Mouse (Mus musculus): ENCODE data around the gene Olfr680-ps1. TPM values are rescaled to one million over a fixed set of nuclear protein-coding genes. Genes with fewer than 3 reads are reported as not detected.
"Not testable (repeated sequence)": the region's sequence is repeated elsewhere in the genome, so short reads cannot be mapped to it uniquely, and the experiment has no call there.

Olfr680-ps1 gene
- polyA plus RNA-seq (2012; rRNA removed) (not detected in 2 replicates), polyA plus RNA-seq (2014; fragmentation: Nextera tagmentation; extraction: Ambion mirVana) (not detected in 2 replicates)

DNA sequence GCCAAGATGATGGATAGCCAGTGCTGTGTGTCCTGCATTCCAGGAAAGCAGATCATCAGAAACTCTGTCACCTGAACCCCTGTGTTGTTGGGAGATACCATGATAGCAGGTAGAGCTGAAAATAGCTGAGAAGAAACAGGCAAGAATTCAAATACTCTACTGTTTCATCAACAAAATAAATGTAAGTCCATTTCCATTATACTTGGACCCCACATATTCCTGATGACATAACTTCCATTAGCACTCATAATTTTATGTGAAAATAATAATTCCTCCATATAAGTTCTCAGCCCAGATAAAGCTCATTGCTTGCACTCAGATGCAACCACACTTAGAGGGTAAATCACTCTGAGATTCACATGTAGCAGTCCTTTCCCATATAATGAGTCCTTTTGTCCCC, at the start of gene Olfr680-ps1:
Gene Olfr680-ps1, minus strand, starts transcription at position 101 of the 400 bp plus-strand sequence.
- ATAC-seq (ENCODE audit: low FRiP score, low read depth); H3K9ac ChIP-seq (ENCODE audit: low read depth, low read length, severe bottlenecking); H3K27ac ChIP-seq (replicated peaks; ENCODE audit: low read depth, low read length); H3K9me3 ChIP-seq (ENCODE audit: control insufficient read depth, low read length); H3K4me2 ChIP-seq (replicated peaks; ENCODE audit: low read depth, low read length, severe bottlenecking); H3K4me1 ChIP-seq (ENCODE audit: control insufficient read depth, insufficient read depth, low read length); H3K4me3 ChIP-seq (replicated peaks; ENCODE audit: low read length); DNase-seq (ENCODE audit: low spot score); H3K27me3 ChIP-seq (ENCODE audit: control insufficient read depth, insufficient read depth, low read length); H3K36me3 ChIP-seq (ENCODE audit: control insufficient read depth, insufficient read depth, low read length): not testable (repeated sequence)

DNA sequence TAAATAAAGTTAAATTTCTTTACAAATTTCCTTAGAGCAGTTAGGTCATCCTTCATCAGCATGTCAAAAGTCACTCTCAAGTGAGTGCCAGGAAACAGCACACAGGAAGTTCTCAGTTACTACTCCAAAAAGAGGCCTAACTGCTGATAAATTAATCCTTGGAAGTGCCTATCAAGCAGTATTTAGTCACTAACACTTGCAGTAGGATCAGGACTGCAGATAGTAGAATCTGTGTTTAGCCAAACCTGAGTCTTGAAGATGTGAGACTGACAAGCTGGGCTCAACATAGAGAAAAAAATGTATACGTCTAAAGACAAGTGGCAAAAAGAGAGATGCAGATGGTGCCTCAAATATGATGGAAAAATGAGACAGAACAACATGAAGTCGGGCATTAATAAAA, 48.7 kb upstream of the Olfr680-ps1 start:
- H3K4me2 ChIP-seq (replicated peaks; ENCODE audit: low read depth, low read length, severe bottlenecking), result no peak overlapping the region
- no peak overlapping the region for H3K9ac ChIP-seq (ENCODE audit: low read depth, low read length, severe bottlenecking)
- no peaks in the 10 kb centered on the region for H3K4me1 ChIP-seq (ENCODE audit: control insufficient read depth, insufficient read depth, low read length)
- H3K27ac ChIP-seq (replicated peaks; ENCODE audit: low read depth, low read length), result no peak overlapping the region
- no peaks in the 10 kb centered on the region for H3K36me3 ChIP-seq (ENCODE audit: control insufficient read depth, insufficient read depth, low read length)
- H3K9me3 ChIP-seq (ENCODE audit: control insufficient read depth, low read length), result no peaks in the 10 kb centered on the region
- H3K27me3 ChIP-seq (ENCODE audit: control insufficient read depth, insufficient read depth, low read length), result no peaks in the 10 kb centered on the region
- no peak overlapping the region for H3K4me3 ChIP-seq (replicated peaks; ENCODE audit: low read length)
- TF ChIP-seq POLR2A (IDR thresholded peaks at IDR 0.05; ENCODE audit: borderline replicate concordance, extremely low read depth, insufficient read depth, insufficient read length), result no peak
- ATAC-seq (ENCODE audit: low FRiP score, low read depth), result no peak
- DNase-seq (ENCODE audit: low spot score), result no peak
- 71% methylated on average over 2 of the region's 2 CpGs for WGBS

DNA sequence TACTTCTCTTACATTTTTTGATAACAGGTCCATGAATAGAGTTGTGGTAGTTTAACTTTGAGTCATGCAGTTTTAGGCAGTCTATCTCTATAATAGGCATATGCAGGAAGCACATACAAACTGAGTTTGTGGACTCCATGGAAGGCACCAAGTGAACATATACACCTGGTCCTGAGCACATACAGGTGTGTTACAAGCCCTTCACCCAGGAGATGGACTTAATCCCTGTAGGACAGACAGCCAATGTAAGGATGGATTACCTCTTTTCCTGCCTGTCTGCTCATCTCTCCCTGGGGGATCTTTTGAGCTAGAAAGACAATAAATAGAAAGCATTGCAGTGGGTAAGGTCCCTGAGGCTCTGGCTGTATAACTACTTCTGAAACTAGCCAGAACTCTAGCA, 23.9 kb upstream of the Olfr680-ps1 start, which contains the start of gene Olfr681:
Gene Olfr681, plus strand, starts transcription at position 301 of the 400 bp plus-strand sequence.
- Histone ChIP-seq H3K36me3 (ENCODE audit: control insufficient read depth, insufficient read depth, low read length) (no peaks in the 10 kb centered on the region), H3K4me3 (replicated peaks; ENCODE audit: low read length) (no peak within 1 kb of the TSS), H3K4me1 (ENCODE audit: control insufficient read depth, insufficient read depth, low read length) (no peaks in the 10 kb centered on the region), H3K9me3 (ENCODE audit: control insufficient read depth, low read length) (no peaks in the 10 kb centered on the region), H3K27ac (replicated peaks; ENCODE audit: low read depth, low read length) (no peak within 1 kb of the TSS), H3K9ac (ENCODE audit: low read depth, low read length, severe bottlenecking) (no peak within 1 kb of the TSS), H3K27me3 (ENCODE audit: control insufficient read depth, insufficient read depth, low read length) (no peaks in the 10 kb centered on the region), H3K4me2 (replicated peaks; ENCODE audit: low read depth, low read length, severe bottlenecking) (no peak within 1 kb of the TSS)
- ATAC-seq (ENCODE audit: low FRiP score, low read depth) (no peak), DNase-seq (ENCODE audit: low spot score) (no peak)
- no peak for TF ChIP-seq POLR2A (IDR thresholded peaks at IDR 0.05; ENCODE audit: borderline replicate concordance, extremely low read depth, insufficient read depth, insufficient read length)

DNA sequence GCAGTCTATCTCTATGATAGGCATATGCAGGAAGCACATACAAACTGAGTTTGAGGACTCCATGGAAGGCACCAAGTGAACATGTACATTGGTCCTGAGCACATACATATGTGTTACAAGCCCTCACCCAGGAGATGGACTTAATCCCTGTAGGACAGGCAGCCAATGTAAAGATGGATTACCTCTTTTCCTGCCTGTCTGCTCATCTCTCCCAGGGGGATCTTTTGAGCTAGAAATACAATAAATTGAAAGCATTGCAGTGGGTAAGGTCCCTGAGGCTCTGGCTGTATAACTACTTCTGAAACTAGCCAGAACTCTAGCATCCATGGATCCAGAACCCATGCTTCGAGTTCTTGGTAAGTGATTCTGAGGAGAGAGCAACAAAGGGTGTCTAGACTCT, 11.7 kb downstream of the Olfr680-ps1 start, which contains the start of gene Olfr679:
Gene Olfr679, plus strand, starts transcription at position 301 of the 400 bp plus-strand sequence.
- 53% methylated on average over 1 of the region's 1 CpGs for WGBS
- ATAC-seq (ENCODE audit: low FRiP score, low read depth), result no peak
- DNase-seq (ENCODE audit: low spot score), result no peak

DNA sequence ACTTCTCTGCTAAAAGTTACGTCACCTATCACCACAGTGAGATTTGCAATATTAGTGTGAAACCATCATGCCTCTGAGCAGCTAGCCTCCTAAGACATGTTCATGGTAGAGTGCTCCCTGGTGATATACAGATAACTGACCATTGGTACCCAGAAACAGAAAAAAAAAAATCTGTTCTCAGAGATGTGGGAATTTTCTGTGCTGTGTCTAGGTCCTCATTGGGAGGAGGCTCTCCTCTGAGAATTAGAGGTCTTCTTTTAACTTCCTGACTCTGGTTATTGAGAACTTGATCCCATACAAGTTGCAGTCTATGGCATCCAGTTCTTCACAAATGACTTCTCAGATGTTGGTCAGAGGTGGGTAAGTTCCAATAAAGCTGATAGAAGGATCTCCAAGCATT, 28.4 kb downstream of the Olfr680-ps1 start, which contains the start of gene Olfr678:
Gene Olfr678, plus strand, starts transcription at position 301 of the 400 bp plus-strand sequence.
- DNase-seq (ENCODE audit: low spot score) (no peak), ATAC-seq (ENCODE audit: low FRiP score, low read depth) (no peak)
- WGBS, result 86% methylated on average over 1 of the region's 1 CpGs
- Histone ChIP-seq H3K4me1 (ENCODE audit: control insufficient read depth, insufficient read depth, low read length) (no peaks in the 10 kb centered on the region), H3K36me3 (ENCODE audit: control insufficient read depth, insufficient read depth, low read length) (no peaks in the 10 kb centered on the region), H3K27ac (replicated peaks; ENCODE audit: low read depth, low read length) (no peak within 1 kb of the TSS), H3K27me3 (ENCODE audit: control insufficient read depth, insufficient read depth, low read length) (no peaks in the 10 kb centered on the region), H3K4me3 (replicated peaks; ENCODE audit: low read length) (no peak within 1 kb of the TSS), H3K9me3 (ENCODE audit: control insufficient read depth, low read length) (no peaks in the 10 kb centered on the region), H3K4me2 (replicated peaks; ENCODE audit: low read depth, low read length, severe bottlenecking) (no peak within 1 kb of the TSS), H3K9ac (ENCODE audit: low read depth, low read length, severe bottlenecking) (no peak within 1 kb of the TSS)
- TF ChIP-seq POLR2A (IDR thresholded peaks at IDR 0.05; ENCODE audit: borderline replicate concordance, extremely low read depth, insufficient read depth, insufficient read length), result no peak

More for the DNA sequence above, 11.7 kb downstream of the Olfr680-ps1 start, which contains the start of gene Olfr679:
- Histone ChIP-seq H3K9me3 (ENCODE audit: control insufficient read depth, low read length) (no peaks in the 10 kb centered on the region), H3K27ac (replicated peaks; ENCODE audit: low read depth, low read length) (no peak within 1 kb of the TSS), H3K4me3 (replicated peaks; ENCODE audit: low read length) (no peak within 1 kb of the TSS), H3K36me3 (ENCODE audit: control insufficient read depth, insufficient read depth, low read length) (no peaks in the 10 kb centered on the region), H3K4me1 (ENCODE audit: control insufficient read depth, insufficient read depth, low read length) (no peaks in the 10 kb centered on the region), H3K9ac (ENCODE audit: low read depth, low read length, severe bottlenecking) (no peak within 1 kb of the TSS), H3K27me3 (ENCODE audit: control insufficient read depth, insufficient read depth, low read length) (no peaks in the 10 kb centered on the region), H3K4me2 (replicated peaks; ENCODE audit: low read depth, low read length, severe bottlenecking) (no peak within 1 kb of the TSS)
- no peak for TF ChIP-seq POLR2A (IDR thresholded peaks at IDR 0.05; ENCODE audit: borderline replicate concordance, extremely low read depth, insufficient read depth, insufficient read length)

DNA sequence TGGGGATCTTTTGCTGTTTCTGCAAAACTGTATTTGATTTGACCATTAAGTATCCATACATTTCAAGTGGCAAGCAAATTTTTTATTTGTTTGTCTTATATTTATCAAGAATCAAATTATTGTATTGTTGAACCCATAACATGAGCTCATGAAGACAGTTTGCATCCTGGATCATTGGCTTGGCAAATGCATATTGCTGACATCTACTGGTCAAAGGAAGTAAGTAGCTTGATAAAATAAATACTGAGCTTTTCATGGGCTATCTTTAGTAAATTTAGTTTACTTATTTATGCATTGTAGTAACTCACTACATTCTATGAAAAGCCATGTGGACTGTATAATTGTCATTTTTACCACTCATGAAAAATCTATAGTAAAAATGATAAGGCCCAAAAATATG, 33.7 kb downstream of the Olfr680-ps1 start:
- no peak for TF ChIP-seq POLR2A (IDR thresholded peaks at IDR 0.05; ENCODE audit: borderline replicate concordance, extremely low read depth, insufficient read depth, insufficient read length)
- ATAC-seq (ENCODE audit: low FRiP score, low read depth) (no peak), DNase-seq (ENCODE audit: low spot score) (no peak)

More for the DNA sequence above, 33.7 kb downstream of the Olfr680-ps1 start:
- Histone ChIP-seq H3K9me3 (ENCODE audit: control insufficient read depth, low read length) (no peaks in the 10 kb centered on the region), H3K9ac (ENCODE audit: low read depth, low read length, severe bottlenecking) (no peak overlapping the region), H3K27ac (replicated peaks; ENCODE audit: low read depth, low read length) (no peak overlapping the region), H3K27me3 (ENCODE audit: control insufficient read depth, insufficient read depth, low read length) (no peaks in the 10 kb centered on the region), H3K4me3 (replicated peaks; ENCODE audit: low read length) (no peak overlapping the region), H3K36me3 (ENCODE audit: control insufficient read depth, insufficient read depth, low read length) (no peaks in the 10 kb centered on the region), H3K4me2 (replicated peaks; ENCODE audit: low read depth, low read length, severe bottlenecking) (no peak overlapping the region), H3K4me1 (ENCODE audit: control insufficient read depth, insufficient read depth, low read length) (no peaks in the 10 kb centered on the region)

Other genes starting within 250 kb of the Olfr680-ps1 start
- gene Usp17la, start 235.8 kb downstream of the Olfr680-ps1 start, polyA plus RNA-seq (2012; rRNA removed), result not detected in 2 replicates
- not detected in 2 replicates for gene Usp17la, start 235.8 kb downstream of the Olfr680-ps1 start, polyA plus RNA-seq (2014; fragmentation: Nextera tagmentation; extraction: Ambion mirVana)
- not detected in 2 replicates for gene Olfr665, start 214.8 kb downstream of the Olfr680-ps1 start, polyA plus RNA-seq (2012; rRNA removed)
- not detected in 2 replicates for gene Olfr665, start 214.8 kb downstream of the Olfr680-ps1 start, polyA plus RNA-seq (2014; fragmentation: Nextera tagmentation; extraction: Ambion mirVana)
- not detected in 2 replicates for gene Olfr666, start 196.9 kb downstream of the Olfr680-ps1 start, polyA plus RNA-seq (2012; rRNA removed)
- gene Olfr666, start 196.9 kb downstream of the Olfr680-ps1 start, polyA plus RNA-seq (2014; fragmentation: Nextera tagmentation; extraction: Ambion mirVana), result not detected in 2 replicates
- gene Olfr667, start 171.3 kb downstream of the Olfr680-ps1 start, polyA plus RNA-seq (2012; rRNA removed), result not detected in 2 replicates
- not detected in 2 replicates for gene Olfr667, start 171.3 kb downstream of the Olfr680-ps1 start, polyA plus RNA-seq (2014; fragmentation: Nextera tagmentation; extraction: Ambion mirVana)
- not detected in 2 replicates for gene Olfr668, start 164.8 kb downstream of the Olfr680-ps1 start, polyA plus RNA-seq (2012; rRNA removed)
- not detected in 2 replicates for gene Olfr668, start 164.8 kb downstream of the Olfr680-ps1 start, polyA plus RNA-seq (2014; fragmentation: Nextera tagmentation; extraction: Ambion mirVana)
- gene Olfr669, start 158.6 kb downstream of the Olfr680-ps1 start, polyA plus RNA-seq (2012; rRNA removed), result 0.10 TPM in 1 of 2 replicates, not detected in the other
- gene Olfr669, start 158.6 kb downstream of the Olfr680-ps1 start, polyA plus RNA-seq (2014; fragmentation: Nextera tagmentation; extraction: Ambion mirVana), result not detected in 2 replicates
- not detected in 2 replicates for gene Olfr670, start 130.2 kb downstream of the Olfr680-ps1 start, polyA plus RNA-seq (2012; rRNA removed)
- gene Olfr670, start 130.2 kb downstream of the Olfr680-ps1 start, polyA plus RNA-seq (2014; fragmentation: Nextera tagmentation; extraction: Ambion mirVana), result 0.07 and 0.14 TPM in 2 replicates
- gene Olfr671, start 113.7 kb downstream of the Olfr680-ps1 start, polyA plus RNA-seq (2012; rRNA removed), result not detected in 2 replicates
- gene Olfr671, start 113.7 kb downstream of the Olfr680-ps1 start, polyA plus RNA-seq (2014; fragmentation: Nextera tagmentation; extraction: Ambion mirVana), result not detected in 2 replicates
- not detected in 2 replicates for gene Olfr672, start 90.8 kb downstream of the Olfr680-ps1 start, polyA plus RNA-seq (2012; rRNA removed)
- not detected in 2 replicates for gene Olfr672, start 90.8 kb downstream of the Olfr680-ps1 start, polyA plus RNA-seq (2014; fragmentation: Nextera tagmentation; extraction: Ambion mirVana)
- not detected in 2 replicates for gene Olfr675, start 64.4 kb downstream of the Olfr680-ps1 start, polyA plus RNA-seq (2012; rRNA removed)
- not detected in 2 replicates for gene Olfr675, start 64.4 kb downstream of the Olfr680-ps1 start, polyA plus RNA-seq (2014; fragmentation: Nextera tagmentation; extraction: Ambion mirVana)
- gene Olfr676, start 60.1 kb downstream of the Olfr680-ps1 start, polyA plus RNA-seq (2012; rRNA removed), result not detected in 2 replicates
- not detected in 2 replicates for gene Olfr676, start 60.1 kb downstream of the Olfr680-ps1 start, polyA plus RNA-seq (2014; fragmentation: Nextera tagmentation; extraction: Ambion mirVana)
- gene Olfr677, start 41.4 kb downstream of the Olfr680-ps1 start, polyA plus RNA-seq (2012; rRNA removed), result not detected in 2 replicates
- not detected in 2 replicates for gene Olfr677, start 41.4 kb downstream of the Olfr680-ps1 start, polyA plus RNA-seq (2014; fragmentation: Nextera tagmentation; extraction: Ambion mirVana)
- gene Olfr678, start 28.3 kb downstream of the Olfr680-ps1 start, polyA plus RNA-seq (2012; rRNA removed), result not detected in 2 replicates
- gene Olfr678, start 28.3 kb downstream of the Olfr680-ps1 start, polyA plus RNA-seq (2014; fragmentation: Nextera tagmentation; extraction: Ambion mirVana), result not detected in 2 replicates
- gene Olfr679, start 11.6 kb downstream of the Olfr680-ps1 start, polyA plus RNA-seq (2012; rRNA removed), result not detected in 2 replicates
- not detected in 2 replicates for gene Olfr679, start 11.6 kb downstream of the Olfr680-ps1 start, polyA plus RNA-seq (2014; fragmentation: Nextera tagmentation; extraction: Ambion mirVana)
- gene Olfr681, start 24.0 kb upstream of the Olfr680-ps1 start, polyA plus RNA-seq (2012; rRNA removed), result not detected in 2 replicates
- not detected in 2 replicates for gene Olfr681, start 24.0 kb upstream of the Olfr680-ps1 start, polyA plus RNA-seq (2014; fragmentation: Nextera tagmentation; extraction: Ambion mirVana)
- gene Olfr683, start 54.2 kb upstream of the Olfr680-ps1 start, polyA plus RNA-seq (2012; rRNA removed), result not detected in 2 replicates
- gene Olfr683, start 54.2 kb upstream of the Olfr680-ps1 start, polyA plus RNA-seq (2014; fragmentation: Nextera tagmentation; extraction: Ambion mirVana), result not detected in 2 replicates
- gene Olfr684, start 70.8 kb upstream of the Olfr680-ps1 start, polyA plus RNA-seq (2012; rRNA removed), result not detected in 2 replicates
- not detected in 2 replicates for gene Olfr684, start 70.8 kb upstream of the Olfr680-ps1 start, polyA plus RNA-seq (2014; fragmentation: Nextera tagmentation; extraction: Ambion mirVana)
- not detected in 2 replicates for gene Olfr685, start 93.2 kb upstream of the Olfr680-ps1 start, polyA plus RNA-seq (2012; rRNA removed)
- gene Olfr685, start 93.2 kb upstream of the Olfr680-ps1 start, polyA plus RNA-seq (2014; fragmentation: Nextera tagmentation; extraction: Ambion mirVana), result not detected in 2 replicates
- gene Olfr686, start 114.7 kb upstream of the Olfr680-ps1 start, polyA plus RNA-seq (2012; rRNA removed), result not detected in 2 replicates
- not detected in 2 replicates for gene Olfr686, start 114.7 kb upstream of the Olfr680-ps1 start, polyA plus RNA-seq (2014; fragmentation: Nextera tagmentation; extraction: Ambion mirVana)
- not detected in 2 replicates for gene Olfr688, start 195.3 kb upstream of the Olfr680-ps1 start, polyA plus RNA-seq (2012; rRNA removed)
- gene Olfr688, start 195.3 kb upstream of the Olfr680-ps1 start, polyA plus RNA-seq (2014; fragmentation: Nextera tagmentation; extraction: Ambion mirVana), result not detected in 2 replicates
- not detected in 2 replicates for gene Olfr689, start 218.3 kb upstream of the Olfr680-ps1 start, polyA plus RNA-seq (2012; rRNA removed)
- not detected in 2 replicates for gene Olfr689, start 218.3 kb upstream of the Olfr680-ps1 start, polyA plus RNA-seq (2014; fragmentation: Nextera tagmentation; extraction: Ambion mirVana)
- gene Olfr690, start 241.3 kb upstream of the Olfr680-ps1 start, polyA plus RNA-seq (2012; rRNA removed), result not detected in 2 replicates
- gene Olfr690, start 241.3 kb upstream of the Olfr680-ps1 start, polyA plus RNA-seq (2014; fragmentation: Nextera tagmentation; extraction: Ambion mirVana), result not detected in 2 replicates
- 0.04 TPM in 1 of 2 replicates, not detected in the other for gene Olfr691, start 249.5 kb upstream of the Olfr680-ps1 start, polyA plus RNA-seq (2012; rRNA removed)
- gene Olfr691, start 249.5 kb upstream of the Olfr680-ps1 start, polyA plus RNA-seq (2014; fragmentation: Nextera tagmentation; extraction: Ambion mirVana), result not detected in 2 replicates